Mouse (Mus musculus) ES-E14 (cell line): ENCODE results near the gene Map10.

ENCODE experiments used
- HCFC1 ChIP-seq: IDR thresholded peaks from 2 replicates; pipeline ENCODE4 v1.6.1; 2012; ENCODE audit warnings: low read length, inconsistent platforms, borderline replicate concordance; ENCODE audit not compliant: insufficient read depth
- ZNF384 ChIP-seq: IDR thresholded peaks from 2 replicates; pipeline ENCODE4 v1.6.1; 2012; ENCODE audit warnings: low read depth, low read length, inconsistent platforms

DNA sequence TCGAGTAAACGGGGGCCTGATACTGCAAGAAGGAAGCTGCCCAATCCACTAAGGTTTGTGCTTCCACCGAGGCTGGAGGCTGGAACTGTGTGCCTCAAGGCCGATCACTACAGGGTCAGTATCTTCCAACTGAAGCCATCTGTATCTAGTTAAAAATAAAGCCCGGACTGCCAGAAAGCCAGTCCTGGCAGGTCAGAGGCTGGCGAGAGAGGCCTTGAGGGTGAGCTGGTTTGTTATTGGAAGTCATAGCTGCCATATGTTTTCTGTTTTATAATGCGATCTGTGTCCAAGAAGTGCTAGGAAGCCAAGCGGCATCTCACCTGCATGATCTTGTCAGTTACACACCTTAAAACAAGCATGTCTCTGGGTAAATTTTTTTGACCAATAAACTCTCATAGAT lies 43.2 kb upstream of the Map10 start:
- TF ChIP-seq ZNF384 = no peak
- no peak for TF ChIP-seq HCFC1
